Mouse (Mus musculus) embryo, embryonic 11 days (tissue): ENCODE data around the gene Zfp341.

ENCODE experiments used
- DNase-seq: peaks from one replicate; pipeline ENCODE4 v3.0.0-alpha.2; 2015

Gene Zfp341

GRCm38 (mm10) chr2:154613118-154614115 is at the start of gene Zfp341, which contains the start of gene 4930519P11Rik:
Gene Zfp341, plus strand, starts transcription at chr2:154613297.
Gene 4930519P11Rik, minus strand, starts transcription at chr2:154613437.
- peak; percentile 96 for DNase-seq

DNA sequence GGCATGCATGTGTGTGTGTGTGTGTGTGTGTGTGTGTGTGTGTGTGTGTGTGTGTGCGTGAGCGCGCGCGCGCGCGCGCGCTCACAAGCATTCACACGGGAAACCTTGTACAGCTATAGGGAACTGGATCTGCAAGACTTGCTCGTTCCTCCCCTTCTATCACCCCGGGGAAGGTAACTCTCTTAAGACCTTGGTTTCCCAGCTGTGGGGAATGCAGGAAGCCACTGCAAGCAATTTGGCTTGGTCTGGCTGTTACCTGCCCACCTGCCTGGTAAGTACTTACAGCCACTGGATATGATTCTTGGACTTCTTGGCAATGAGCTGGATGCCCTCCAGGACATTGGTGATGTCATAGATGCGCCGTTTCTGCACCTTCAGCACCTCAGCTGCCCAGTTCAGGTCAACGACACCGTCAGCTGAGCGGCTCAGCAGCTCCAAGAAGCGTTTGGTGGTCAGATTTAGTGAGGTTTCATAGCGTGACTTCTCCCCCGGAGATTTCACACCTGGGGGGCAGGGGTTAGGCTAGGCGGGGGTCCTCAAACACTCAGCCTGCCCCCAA is 49.4 kb upstream of the Zfp341 start:
- DNase-seq, result no peak

- no peak for DNase-seq
Observed at GRCm38 (mm10) chr2:154565562-154565961, 47.5 kb upstream of the Zfp341 start.

DNA sequence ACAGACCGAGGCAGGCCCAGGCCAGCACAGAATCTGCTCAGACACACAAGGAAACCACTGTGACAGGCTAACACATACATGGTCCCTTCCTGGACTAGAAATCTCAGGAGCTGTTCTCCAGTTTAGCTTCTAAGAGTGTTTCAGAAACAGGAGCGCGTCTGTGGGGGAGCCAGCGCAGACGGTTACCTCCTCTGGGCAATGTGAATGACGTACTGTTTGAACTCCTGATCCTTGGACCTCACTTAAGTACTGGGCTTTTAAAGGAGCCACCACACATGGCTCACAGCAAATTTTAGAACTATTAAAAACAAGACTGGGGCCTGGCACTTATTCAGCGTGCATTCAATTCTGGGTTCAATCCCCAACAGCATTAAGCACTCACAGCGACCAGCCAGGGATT is 46.5 kb upstream of the Zfp341 start:
- no peak for DNase-seq

- DNase-seq, result no peak
Observed at GRCm38 (mm10) chr2:154567766-154568165, 45.3 kb upstream of the Zfp341 start.

DNA sequence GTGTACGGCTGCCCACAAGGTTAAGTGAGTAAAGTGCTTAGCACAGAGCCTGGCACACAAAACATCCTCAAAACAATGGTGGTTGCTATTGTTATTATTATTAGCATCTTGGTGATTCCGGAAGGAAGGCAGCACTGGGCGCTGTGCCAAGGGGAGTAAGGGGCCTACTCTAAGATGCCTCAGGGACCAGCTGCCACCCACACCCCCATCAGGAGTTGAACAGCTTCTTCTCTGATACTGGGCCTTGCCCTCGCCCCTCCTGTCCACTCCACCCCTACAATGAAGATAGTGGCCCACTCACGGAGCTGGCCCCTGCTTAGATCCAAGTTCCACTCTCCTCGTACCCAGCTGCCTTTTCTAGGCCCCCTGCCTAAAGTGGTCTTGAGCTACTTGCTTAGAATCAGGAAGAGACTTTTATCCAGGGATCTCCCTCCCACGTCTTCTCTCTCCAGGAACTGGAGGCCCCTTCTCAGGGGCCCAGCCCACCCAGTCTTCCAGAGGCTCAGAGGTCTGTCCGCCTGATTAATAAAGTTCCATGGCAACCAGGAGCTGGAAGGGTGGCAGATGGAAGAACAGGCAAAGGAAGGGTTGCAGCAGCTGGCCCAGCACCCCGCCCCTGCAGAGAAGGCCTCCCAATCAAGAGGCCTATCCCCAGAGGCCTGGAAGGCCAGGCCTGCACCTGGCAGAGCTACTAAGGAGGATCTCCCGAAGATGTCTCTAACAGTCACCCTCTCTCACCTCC is 44.6 kb upstream of the Zfp341 start:
- DNase-seq, result peak; percentile 57

GRCm38 (mm10) chr2:154569071-154569748 is 43.9 kb upstream of the Zfp341 start:
- peak; percentile 86 for DNase-seq

- DNase-seq, result peak; percentile 99
Observed at GRCm38 (mm10) chr2:154569836-154570286, 43.2 kb upstream of the Zfp341 start, which contains the start of gene E2f1. Gene E2f1, minus strand, starts transcription at chr2:154569892.

DNA sequence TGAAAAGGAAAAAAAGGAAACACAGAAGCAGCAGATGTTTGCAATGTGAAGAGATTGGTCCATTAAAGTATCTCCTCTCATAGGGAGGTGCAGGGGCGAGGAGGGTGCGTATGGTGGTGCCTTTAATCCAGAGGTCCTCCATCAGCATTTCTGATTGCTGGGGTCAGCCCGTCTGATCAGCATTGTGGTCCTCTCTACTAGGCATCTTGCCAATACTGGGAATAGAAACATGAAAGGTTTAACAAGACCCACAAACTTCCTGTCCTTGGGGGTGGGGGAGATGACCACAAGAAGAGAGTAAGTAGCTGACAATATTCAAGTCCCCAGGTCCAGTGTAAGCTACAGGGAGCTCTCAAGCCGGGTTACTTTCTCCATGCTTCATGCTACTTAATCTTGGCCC is 42.4 kb upstream of the Zfp341 start:
- no peak for DNase-seq

DNA sequence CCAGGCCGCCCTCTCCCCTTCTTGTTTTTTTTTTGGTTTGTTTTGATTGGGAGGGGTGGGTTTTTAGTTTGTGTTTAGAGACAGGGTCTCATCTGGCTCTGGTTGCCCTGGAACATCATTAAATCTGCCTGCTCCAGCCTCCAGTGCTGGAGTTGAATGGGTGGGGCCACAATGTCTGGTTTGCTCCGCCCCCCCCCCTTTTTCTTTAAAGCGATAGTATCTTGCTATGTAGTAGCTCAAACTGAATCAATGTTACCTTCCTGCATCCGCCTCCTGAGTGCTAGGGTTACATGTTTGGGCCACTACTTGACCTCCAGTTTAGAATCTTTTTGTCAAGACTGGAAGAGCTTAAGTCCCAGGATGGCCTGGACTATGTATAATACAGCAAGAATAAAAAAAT is 41.8 kb upstream of the Zfp341 start:
- DNase-seq, result no peak

DNA sequence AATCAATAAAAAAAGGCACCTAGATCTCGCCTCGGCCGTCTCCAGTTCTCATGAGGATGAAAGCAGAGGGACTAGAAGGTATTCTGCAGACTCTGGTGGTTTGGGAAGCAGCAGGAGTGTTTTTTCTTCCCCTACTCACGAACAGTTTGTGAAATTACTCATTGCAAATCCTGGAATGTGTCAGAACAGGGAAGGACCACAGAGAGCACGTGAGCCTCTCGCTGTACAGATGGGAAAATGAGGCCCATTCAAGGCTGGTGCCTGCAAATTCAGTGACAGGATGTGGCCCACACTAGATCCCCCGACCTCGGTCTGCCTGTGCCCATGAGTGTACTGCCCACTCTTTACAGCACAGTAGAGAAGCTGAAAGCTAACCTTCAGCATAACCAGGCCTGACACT is 41.1 kb upstream of the Zfp341 start:
- DNase-seq, result no peak

DNA sequence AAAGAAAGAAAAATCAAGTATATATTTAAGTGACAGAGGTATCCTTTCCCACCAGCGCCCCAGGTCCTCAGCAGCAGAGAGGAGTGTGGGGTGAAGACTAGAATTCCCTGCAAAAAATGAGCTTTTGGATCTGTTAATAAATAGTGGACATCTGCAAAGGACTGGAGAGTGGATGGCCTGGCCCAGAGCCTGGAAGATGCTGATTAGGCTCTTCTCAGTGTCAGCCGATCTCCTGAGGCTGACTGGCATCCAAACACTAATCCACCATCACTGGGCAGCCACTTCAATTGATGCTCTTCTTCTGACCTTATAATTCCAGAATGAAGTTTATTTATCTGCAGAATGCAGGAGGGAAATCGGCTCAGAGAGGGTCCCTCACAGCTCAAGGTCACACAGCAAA is 40.1 kb upstream of the Zfp341 start:
- DNase-seq, result no peak

GRCm38 (mm10) chr2:154574271-154574670 is 38.8 kb upstream of the Zfp341 start:
- no peak for DNase-seq

GRCm38 (mm10) chr2:154576876-154577743 is 36.0 kb upstream of the Zfp341 start:
- peak; percentile 73 for DNase-seq

DNA sequence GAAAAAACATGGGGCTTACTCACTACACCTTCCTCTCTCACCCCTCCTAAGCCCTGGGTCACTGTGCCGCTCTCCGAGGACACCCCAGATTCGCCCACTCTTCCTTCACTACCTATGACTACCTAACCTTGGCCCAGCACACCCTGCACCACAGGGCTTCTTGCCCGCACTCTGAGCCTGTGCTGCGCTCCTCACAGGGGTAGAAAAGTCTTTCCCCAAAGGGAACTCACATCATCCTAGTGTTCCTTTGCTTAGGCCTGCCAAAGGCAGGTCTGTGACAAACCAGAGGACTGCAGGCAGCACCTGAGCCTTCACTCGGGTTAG is 35.4 kb upstream of the Zfp341 start:
- DNase-seq, result no peak

DNA sequence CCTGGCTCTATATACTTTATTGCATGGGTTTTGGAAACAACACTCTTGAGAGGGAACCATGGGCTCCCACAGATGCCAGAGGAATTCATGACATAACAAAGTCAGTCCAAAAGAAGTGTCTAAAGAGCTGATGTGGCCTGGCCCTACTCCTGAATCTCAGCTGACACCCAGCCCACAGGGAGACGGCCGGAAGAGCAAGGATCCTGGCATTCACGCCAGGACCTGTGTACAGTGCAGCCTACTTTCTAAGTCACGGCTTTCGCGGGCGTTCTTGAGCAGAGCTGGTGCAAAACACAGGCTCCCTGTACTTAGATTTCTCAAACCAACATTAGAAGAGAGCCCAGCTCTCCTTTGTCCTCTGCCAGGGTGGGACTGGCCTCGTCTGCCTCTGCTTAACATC is 32.5 kb upstream of the Zfp341 start:
- no peak for DNase-seq

DNA sequence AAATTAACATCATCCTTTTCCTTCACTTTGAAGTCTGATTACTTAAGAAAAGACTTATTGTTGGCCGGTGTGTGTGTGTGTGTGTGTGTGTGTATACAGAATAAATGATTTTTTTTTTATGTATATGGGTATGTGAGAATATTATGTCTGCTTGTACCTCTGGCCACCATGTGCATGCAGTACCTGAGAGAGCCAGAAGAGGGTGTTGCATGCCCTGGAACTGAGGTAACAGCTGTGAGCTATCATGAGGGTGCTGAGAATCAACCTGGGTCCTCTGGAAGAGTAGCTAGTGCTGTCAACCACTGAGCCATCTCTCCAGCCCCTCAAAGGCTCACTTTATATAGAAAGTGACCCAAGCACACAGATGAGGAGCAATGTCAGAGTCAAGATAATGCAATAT is 31.7 kb upstream of the Zfp341 start:
- DNase-seq, result no peak

- DNase-seq, result no peak
Observed at GRCm38 (mm10) chr2:154583906-154584872, 28.9 kb upstream of the Zfp341 start.

DNA sequence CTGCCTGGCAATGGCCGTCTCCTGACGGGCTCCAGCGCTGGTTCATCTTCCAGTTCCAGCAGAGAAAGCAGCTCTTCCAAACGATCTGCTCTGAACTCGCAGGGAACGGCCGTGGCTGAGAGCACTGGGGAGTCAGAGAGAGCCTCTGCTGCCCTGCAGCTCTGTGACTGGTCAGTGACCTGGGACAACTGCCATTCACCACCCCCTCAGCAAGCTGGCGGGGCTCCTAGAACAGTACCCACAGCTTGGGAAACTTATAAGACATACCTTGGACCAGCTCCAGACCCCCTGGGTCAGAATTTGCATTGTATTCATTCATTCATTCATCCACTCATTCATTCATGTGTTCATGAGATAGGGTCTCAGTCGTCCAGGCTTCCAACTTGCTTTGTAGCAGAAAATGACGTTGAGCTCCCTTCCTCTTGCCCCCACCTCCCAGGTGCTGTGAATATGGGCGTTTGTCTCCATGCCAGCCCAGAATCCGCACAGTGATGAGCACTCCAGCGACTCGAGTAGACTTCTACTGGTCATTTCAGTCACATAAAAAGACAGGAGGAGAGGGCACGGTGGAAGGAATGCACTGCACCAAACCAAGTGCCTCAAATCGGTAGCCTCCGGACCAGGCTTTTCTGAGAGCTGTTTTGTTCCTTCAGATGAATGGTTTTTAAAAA is 28.0 kb upstream of the Zfp341 start:
- no peak for DNase-seq

DNA sequence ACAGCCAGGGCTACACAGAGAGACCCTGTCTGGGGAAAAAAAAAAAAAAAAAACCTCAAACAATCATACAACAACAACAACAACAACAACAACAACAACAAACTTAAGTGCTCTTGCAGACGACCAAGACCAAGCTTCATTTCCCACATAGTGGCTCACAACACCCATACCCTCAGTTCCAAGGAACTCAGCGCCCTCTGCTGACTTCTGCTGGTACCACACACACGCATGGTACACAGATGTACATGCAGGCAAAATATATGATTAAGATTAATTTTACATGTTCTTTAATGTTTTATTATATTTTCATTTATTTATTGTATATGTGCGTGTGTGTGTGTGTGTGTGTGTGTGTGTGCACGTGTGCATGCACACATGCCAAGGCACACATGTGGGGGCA is 26.7 kb upstream of the Zfp341 start:
- peak; percentile 42 for DNase-seq
